Mouse (Mus musculus) heart, embryonic 11.5 days (tissue): ENCODE measurements around the gene Lgr5. TPM values are rescaled to one million over a fixed set of nuclear protein-coding genes. Genes with fewer than 3 reads are reported as not detected.

Experiments used
- ATAC-seq: fragments of 200-750 bp; cut with Nextera tagmentation; replicated peaks from 2 replicates; pipeline ENCODE4 v1.8.0; 2017; ENCODE audit warnings: moderate library complexity; ENCODE audit not compliant: insufficient number of reproducible peaks, low FRiP score, low TSS enrichment
- H3K27ac ChIP-seq: fragments of 300-500 bp; sonication (generic); 2 replicates; pipeline ENCODE4 v1.5.1; 2014; ENCODE audit warnings: mild to moderate bottlenecking, low read depth, low read length
- H3K27me3 ChIP-seq: fragments of 300-500 bp; sonication (generic); 2 replicates; pipeline ENCODE4 v1.6.1; 2014; ENCODE audit warnings: mild to moderate bottlenecking, low read length, mixed read lengths; ENCODE audit not compliant: control insufficient read depth, insufficient read depth
- H3K36me3 ChIP-seq: fragments of 300-500 bp; sonication (generic); 2 replicates; pipeline ENCODE4 v1.6.1; 2014; ENCODE audit warnings: mild to moderate bottlenecking, low read length, moderate library complexity, mixed read lengths; ENCODE audit not compliant: control insufficient read depth, insufficient read depth
- H3K4me1 ChIP-seq: fragments of 300-500 bp; sonication (generic); 2 replicates; pipeline ENCODE4 v1.6.1; 2014; ENCODE audit warnings: low read length; ENCODE audit not compliant: control insufficient read depth, insufficient read depth
- H3K4me2 ChIP-seq: fragments of 300-500 bp; sonication (generic); 2 replicates; pipeline ENCODE4 v1.6.1; 2014; ENCODE audit warnings: mild to moderate bottlenecking, moderate library complexity
- H3K4me3 ChIP-seq: fragments of 300-500 bp; sonication (generic); 2 replicates; pipeline ENCODE4 v1.5.1; 2014; ENCODE audit warnings: low read depth, low read length
- H3K9ac ChIP-seq: fragments of 300-500 bp; sonication (generic); 2 replicates; pipeline ENCODE4 v1.6.1; 2014; ENCODE audit warnings: mild to moderate bottlenecking, low read depth, low read length, moderate library complexity
- H3K9me3 ChIP-seq: fragments of 300-500 bp; sonication (generic); replicated peaks from 2 replicates; pipeline ENCODE4 v1.6.1; 2016; ENCODE audit warnings: low read length; ENCODE audit not compliant: control insufficient read depth
- WGBS: fragments of 180-500 bp; shearing (Covaris S2); extraction: QIAGEN DNeasy Blood & Tissue Kit; methylation state at CpG from one replicate; pipeline ENCODE4 v1.1.7; 2014; ENCODE audit not compliant: insufficient replicate concordance; 5-methylcytosine and 5-hydroxymethylcytosine counted together
- polyA plus RNA-seq: library from polyadenylated mRNA; unstranded; fragments of >200 nt; fragmentation: Nextera tagmentation; extraction: Ambion mirVana; gene quantifications from 2 replicates; pipeline ENCODE4 v1.2.1, GENCODE M21; 2014

Lgr5 gene
- polyA plus RNA-seq, 1 experiment from 2014 or later, result 0.66 TPM

DNA sequence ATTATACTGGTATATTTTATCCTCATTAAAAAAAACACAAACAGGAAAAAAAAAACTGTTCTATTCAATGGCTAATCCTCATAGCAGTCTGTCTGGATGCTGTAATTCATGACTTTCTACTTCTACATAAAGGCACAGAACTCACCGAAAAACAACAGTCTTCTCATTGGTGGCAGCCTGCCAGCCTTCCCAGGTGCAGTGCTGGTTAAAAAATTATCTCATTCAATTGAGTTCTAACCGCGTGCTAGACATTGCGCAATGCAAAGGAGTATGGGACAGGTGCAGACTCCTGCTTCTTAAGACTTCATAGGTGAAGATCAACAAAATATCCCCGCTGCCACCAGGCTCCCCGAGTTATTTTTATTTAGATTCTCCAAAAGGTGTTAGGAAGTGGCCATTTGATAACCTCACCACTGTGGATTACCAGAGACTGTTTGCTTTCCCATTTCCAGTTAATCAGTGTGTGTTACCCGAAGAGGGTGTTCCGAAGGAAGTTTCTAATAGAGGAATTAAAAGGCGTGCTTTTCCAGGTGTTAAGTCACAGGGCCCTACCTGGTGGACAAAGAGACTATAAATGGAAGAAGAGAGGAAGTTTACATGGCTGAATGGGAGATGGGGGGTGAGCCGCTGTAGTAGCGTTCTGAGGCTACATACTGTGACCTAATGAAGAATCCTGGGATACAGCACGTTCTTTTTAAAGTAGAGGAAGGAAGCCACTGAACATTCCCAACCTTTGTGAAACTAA lies 26.3 kb downstream of the Lgr5 start:
- 67% methylated on average over 12 of the region's 12 CpGs for whole genome bisulfite sequencing
- H3K4me3 ChIP-seq, result no peak overlapping the region
- H3K4me1 ChIP-seq, result no peaks in the 10 kb centered on the region
- no peaks in the 10 kb centered on the region for H3K36me3 ChIP-seq
- H3K27ac ChIP-seq, result no peak overlapping the region
- H3K27me3 ChIP-seq, result no peaks in the 10 kb centered on the region
- no peak overlapping the region for H3K4me2 ChIP-seq
- H3K9me3 ChIP-seq, result no peaks in the 10 kb centered on the region
- no peak for ATAC-seq
- H3K9ac ChIP-seq, result no peak overlapping the region

DNA sequence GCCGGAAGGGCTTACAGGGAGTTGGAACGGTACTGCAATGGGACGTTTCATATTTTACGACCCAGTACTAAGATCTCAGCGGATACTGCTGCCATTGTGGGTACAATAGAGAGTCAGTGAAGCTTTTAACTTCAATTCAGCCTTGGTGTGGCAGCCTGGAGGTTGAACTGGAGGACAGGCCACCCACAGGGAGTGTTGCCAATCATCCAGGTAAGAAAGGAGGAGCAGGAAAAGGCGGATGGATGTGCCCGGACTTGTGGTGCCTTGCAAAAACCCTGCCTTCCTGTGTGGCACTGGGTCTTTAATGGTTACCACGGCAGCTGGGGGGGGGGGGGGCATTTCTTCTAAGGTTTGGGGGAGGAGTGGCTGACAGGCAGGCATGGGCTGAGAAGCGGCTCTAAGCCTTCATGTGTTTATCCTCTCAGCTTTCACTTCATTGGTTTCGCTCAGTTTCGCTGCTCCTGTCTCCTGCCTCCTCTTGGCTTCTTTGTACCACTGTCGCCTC lies 30.8 kb downstream of the Lgr5 start:
- no peak overlapping the region for H3K27ac ChIP-seq
- 49% methylated on average over 12 of the region's 12 CpGs for WGBS

DNA sequence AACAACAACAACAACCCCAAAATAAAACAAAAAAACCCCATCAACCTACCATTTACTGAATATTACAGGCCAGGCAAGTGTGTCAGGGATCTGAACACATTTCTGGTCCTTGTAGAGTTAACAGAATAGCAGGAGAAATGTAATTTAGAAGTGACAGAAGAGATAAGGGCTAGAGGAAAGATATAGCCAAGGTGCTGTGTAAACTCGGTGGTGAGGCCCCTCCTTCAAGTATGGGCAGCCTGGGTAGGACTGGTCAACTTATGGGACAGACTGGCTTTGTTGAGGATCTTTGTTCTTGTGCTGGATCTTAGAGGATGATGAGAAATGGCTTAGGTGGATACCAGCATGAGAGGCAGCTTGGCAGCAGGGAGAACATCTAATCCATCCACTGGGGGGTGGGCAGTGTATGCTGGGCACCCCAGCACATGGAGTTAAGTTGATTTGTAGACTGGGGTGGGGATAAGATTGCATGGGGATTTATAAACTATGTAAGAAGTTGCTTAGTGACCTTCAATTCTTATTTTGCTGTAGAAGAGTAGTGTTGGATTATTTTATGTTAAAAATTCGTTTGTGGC lies 32.3 kb downstream of the Lgr5 start:
- Histone ChIP-seq H3K27ac (no peak overlapping the region), H3K4me1 (no peaks in the 10 kb centered on the region), H3K4me3 (no peak overlapping the region), H3K9me3 (no peaks in the 10 kb centered on the region), H3K4me2 (no peak overlapping the region), H3K36me3 (no peaks in the 10 kb centered on the region), H3K9ac (no peak overlapping the region), H3K27me3 (no peaks in the 10 kb centered on the region)
- WGBS, result 38% methylated on average over 2 of the region's 2 CpGs
- no peak for ATAC-seq

More for the DNA sequence above, 30.8 kb downstream of the Lgr5 start:
- ATAC-seq, result no peak
- Histone ChIP-seq H3K4me2 (no peak overlapping the region), H3K4me3 (no peak overlapping the region), H3K36me3 (no peaks in the 10 kb centered on the region), H3K9me3 (no peaks in the 10 kb centered on the region), H3K4me1 (no peaks in the 10 kb centered on the region), H3K9ac (no peak overlapping the region), H3K27me3 (no peaks in the 10 kb centered on the region)

DNA sequence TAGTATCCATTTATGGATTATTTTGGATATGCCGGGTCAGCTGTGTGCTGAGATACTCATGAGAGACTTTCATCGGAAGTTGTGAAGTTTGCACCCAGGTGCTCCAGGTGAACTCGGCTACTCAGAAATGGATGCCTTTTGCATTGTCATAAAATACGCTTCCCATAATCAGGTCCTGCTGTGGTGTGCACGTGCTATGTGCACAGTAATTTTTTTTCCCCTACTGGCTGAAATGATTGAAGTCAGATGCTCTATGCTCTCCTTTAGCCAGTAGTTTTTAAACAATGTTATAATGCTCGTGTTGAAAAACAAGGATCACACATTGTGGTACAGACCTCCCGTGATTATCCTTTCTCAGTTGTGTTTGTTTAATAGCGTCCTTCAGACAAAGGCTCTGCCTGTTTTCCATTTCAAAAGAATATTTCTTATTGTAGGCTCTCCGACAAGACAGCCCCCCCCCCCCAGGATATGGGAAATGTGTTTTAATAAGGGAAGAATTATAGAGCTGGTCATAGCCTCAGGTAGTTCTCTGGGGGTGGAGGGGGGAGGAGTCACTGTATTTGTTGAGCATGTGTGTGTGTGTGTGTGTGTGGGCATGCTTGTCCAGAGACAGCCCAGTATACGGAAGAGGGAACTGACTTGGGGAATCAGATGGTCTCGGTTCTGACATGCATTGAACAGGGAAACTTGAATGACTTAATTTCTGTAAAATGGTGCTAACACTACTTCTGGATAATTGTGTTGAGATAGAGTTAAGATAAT lies 34.0 kb downstream of the Lgr5 start:
- Histone ChIP-seq H3K9me3 (no peaks in the 10 kb centered on the region), H3K4me1 (no peaks in the 10 kb centered on the region), H3K27ac (no peak overlapping the region), H3K9ac (no peak overlapping the region), H3K27me3 (no peaks in the 10 kb centered on the region), H3K4me3 (no peak overlapping the region), H3K36me3 (no peaks in the 10 kb centered on the region), H3K4me2 (no peak overlapping the region)
- no peak for ATAC-seq
- 82% methylated on average over 11 of the region's 11 CpGs for whole genome bisulfite sequencing

- ATAC-seq, result no peak
- Histone ChIP-seq H3K9ac (no peak overlapping the region), H3K4me3 (no peak overlapping the region), H3K4me2 (no peak overlapping the region), H3K27me3 (no peaks in the 10 kb centered on the region), H3K27ac (no peak overlapping the region), H3K9me3 (no peaks in the 10 kb centered on the region), H3K4me1 (no peaks in the 10 kb centered on the region), H3K36me3 (no peaks in the 10 kb centered on the region)
- WGBS, result 67% methylated on average over 3 of the region's 3 CpGs
Measured at GRCm38 (mm10) chr10:115551069-115551468, 36.5 kb downstream of the Lgr5 start.

DNA sequence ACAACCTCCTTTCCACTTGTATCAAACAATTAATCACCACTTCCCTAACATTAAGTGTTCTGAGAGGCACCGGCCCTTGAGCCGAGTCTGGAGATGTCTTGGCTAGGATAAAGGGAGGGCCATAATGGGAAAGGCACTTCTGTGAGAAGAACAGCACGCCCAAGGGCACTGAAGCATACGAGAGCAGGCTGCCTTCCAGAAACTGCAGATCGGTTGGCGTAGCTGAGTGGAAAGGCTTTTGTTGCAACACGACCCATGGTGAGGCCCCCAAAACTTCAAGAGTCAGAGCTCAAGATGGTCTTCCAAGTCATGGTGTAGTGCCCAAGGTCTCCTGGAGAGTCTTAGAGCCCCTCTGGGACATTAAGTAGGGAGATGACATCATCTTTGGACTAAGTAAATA lies 37.3 kb downstream of the Lgr5 start:
- Histone ChIP-seq H3K27ac (no peak overlapping the region), H3K9ac (no peak overlapping the region), H3K4me1 (no peaks in the 10 kb centered on the region), H3K4me3 (no peak overlapping the region), H3K9me3 (no peaks in the 10 kb centered on the region), H3K27me3 (no peaks in the 10 kb centered on the region), H3K4me2 (no peak overlapping the region), H3K36me3 (no peaks in the 10 kb centered on the region)
- ATAC-seq, result no peak
- WGBS, result 79% methylated on average over 7 of the region's 7 CpGs

DNA sequence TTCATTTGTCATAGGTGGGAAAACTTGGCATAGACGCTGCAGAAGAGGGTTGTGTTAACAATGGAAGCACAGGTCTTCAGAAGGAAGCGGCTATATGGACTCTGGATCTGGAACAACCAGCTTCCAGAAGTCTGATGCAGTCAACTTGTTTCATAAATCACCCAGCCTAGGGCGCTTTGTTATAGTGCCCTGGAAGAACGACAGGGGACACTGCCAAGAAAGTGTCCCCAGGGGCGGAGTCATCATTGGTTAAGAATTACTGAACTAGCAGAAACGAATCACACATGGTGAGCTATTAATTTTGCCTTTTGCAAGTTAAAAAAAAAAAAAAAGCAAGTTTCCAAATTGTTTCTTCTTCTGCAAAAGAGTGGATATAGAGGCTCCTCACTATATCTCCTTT lies 44.7 kb downstream of the Lgr5 start:
- Histone ChIP-seq H3K36me3 (no peaks in the 10 kb centered on the region), H3K27ac (no peak overlapping the region), H3K9ac (no peak overlapping the region), H3K27me3 (no peaks in the 10 kb centered on the region), H3K4me3 (no peak overlapping the region), H3K9me3 (no peaks in the 10 kb centered on the region), H3K4me1 (no peaks in the 10 kb centered on the region), H3K4me2 (no peak overlapping the region)
- WGBS, result 84% methylated on average over 6 of the region's 6 CpGs
- ATAC-seq, result no peak

- Histone ChIP-seq H3K27ac (no peak overlapping the region), H3K4me1 (peaks cover 7% of the 10 kb centered on the region; the same call in 1 of the 2 replicates), H3K4me3 (no peak overlapping the region), H3K4me2 (peak overlapping the region; percentile 29; the same call in 1 of the 2 replicates), H3K36me3 (no peaks in the 10 kb centered on the region), H3K27me3 (no peaks in the 10 kb centered on the region), H3K9ac (no peak overlapping the region), H3K9me3 (no peaks in the 10 kb centered on the region)
- WGBS, result 11% methylated on average over 2 of the region's 2 CpGs
- ATAC-seq, result peak; percentile 49; the same call in 1 of the 2 replicates
Measured at GRCm38 (mm10) chr10:115530746-115531145, 56.8 kb downstream of the Lgr5 start.
